Mouse (Mus musculus) G1E (cell line): ENCODE results near the gene Ppm1h.

ENCODE experiments used
- CTCF ChIP-seq: IDR thresholded peaks from 2 replicates; pipeline ENCODE4 v1.5.1; 2012; ENCODE audit warnings: low read depth, low read length, inconsistent platforms, mixed read lengths
- GATA1 ChIP-seq: IDR thresholded peaks from 2 replicates; pipeline ENCODE4 v1.6.1; 2012; ENCODE audit warnings: borderline replicate concordance, low read length, inconsistent platforms, mixed read lengths
- TAL1 ChIP-seq: conservative IDR thresholded peaks from 2 replicates; pipeline ENCODE4 v1.6.1; 2012; ENCODE audit warnings: low read depth, low read length, inconsistent platforms, mixed read lengths

DNA sequence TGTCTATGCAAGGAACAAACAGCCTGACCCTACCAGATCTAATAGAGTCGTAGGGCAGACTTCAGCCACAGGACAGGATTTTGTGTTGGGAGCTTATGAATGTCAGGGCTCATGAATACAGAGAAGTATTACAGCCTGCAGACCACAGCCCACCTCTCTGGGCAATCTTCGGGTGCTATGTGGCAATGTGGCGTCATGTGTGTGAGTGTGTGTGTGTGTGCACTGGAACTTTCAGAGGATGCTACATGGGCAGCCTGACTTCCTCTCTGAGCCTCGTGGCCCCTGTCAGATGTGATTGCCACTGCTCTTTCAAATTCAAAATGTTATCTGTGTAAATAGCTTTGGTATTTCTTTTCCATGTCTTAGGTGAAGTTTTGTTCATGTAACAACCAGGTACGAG is 266.3 kb downstream of the Ppm1h start:
- no peak for TF ChIP-seq TAL1
- no peak for TF ChIP-seq CTCF
- TF ChIP-seq GATA1, result no peak
